Mouse (Mus musculus) lung, postnatal 0 days (tissue): ENCODE measurements around the gene Nid2. TPM values are rescaled to one million over a fixed set of nuclear protein-coding genes. Genes with fewer than 3 reads are reported as not detected.

ENCODE experiments used
- ATAC-seq: fragments of 200-750 bp; cut with Nextera tagmentation; 2 replicates; pipeline ENCODE4 v1.8.0; 2017; ENCODE audit warnings: moderate library complexity
- DNase-seq: peaks from one replicate; pipeline ENCODE4 v3.0.0-alpha.2; 2016; ENCODE audit warnings: low spot score
- H3K27ac ChIP-seq: fragments of 300-500 bp; sonication (generic); 2 replicates; pipeline ENCODE4 v1.5.1; 2014; ENCODE audit warnings: antibody characterized with exemption, mild to moderate bottlenecking, low read length, mixed read lengths
- H3K27me3 ChIP-seq: fragments of 300-500 bp; sonication (generic); replicated peaks from 2 replicates; pipeline ENCODE4 v1.6.1; 2014; ENCODE audit warnings: low read length, mixed read lengths; ENCODE audit not compliant: insufficient read depth
- H3K36me3 ChIP-seq: fragments of 300-500 bp; sonication (generic); 2 replicates; pipeline ENCODE4 v1.6.1; 2014; ENCODE audit warnings: low read length, mixed read lengths; ENCODE audit not compliant: insufficient read depth
- H3K4me1 ChIP-seq: fragments of 300-500 bp; sonication (generic); 2 replicates; pipeline ENCODE4 v1.6.1; 2014; ENCODE audit warnings: antibody characterized with exemption, low read depth, low read length, mixed read lengths; ENCODE audit not compliant: insufficient read depth
- H3K4me2 ChIP-seq: fragments of 300-500 bp; sonication (generic); replicated peaks from 2 replicates; pipeline ENCODE4 v1.6.1; 2014; ENCODE audit warnings: low read depth, mild to moderate bottlenecking, low read length, moderate library complexity, mixed read lengths
- H3K4me3 ChIP-seq: fragments of 300-500 bp; sonication (generic); 2 replicates; pipeline ENCODE4 v1.5.1; 2014; ENCODE audit warnings: low read depth, low read length
- H3K9ac ChIP-seq: fragments of 300-500 bp; sonication (generic); replicated peaks from 2 replicates; pipeline ENCODE4 v1.6.1; 2014; ENCODE audit warnings: low read depth, mild to moderate bottlenecking
- H3K9me3 ChIP-seq: fragments of 300-500 bp; sonication (generic); 2 replicates; pipeline ENCODE4 v1.6.1; 2016; ENCODE audit warnings: low read length, mixed read lengths
- CTCF ChIP-seq: IDR thresholded peaks from 2 replicates; pipeline ENCODE4 v1.5.1; 2016; ENCODE audit warnings: antibody characterized with exemption, mild to moderate bottlenecking
- EP300 ChIP-seq: IDR thresholded peaks from 2 replicates; pipeline ENCODE4 v1.6.1; 2016; ENCODE audit warnings: antibody characterized with exemption, mild to moderate bottlenecking, control low read depth
- WGBS: fragments of 180-500 bp; shearing (Covaris S2); extraction: QIAGEN DNeasy Blood & Tissue Kit; methylation state at CpG from one replicate; pipeline ENCODE4 v1.1.7; 2014; 5-methylcytosine and 5-hydroxymethylcytosine counted together
- polyA plus RNA-seq: library from polyadenylated mRNA; unstranded; fragments of >200 nt; fragmentation: Nextera tagmentation; extraction: Ambion mirVana; gene quantifications from 2 replicates; pipeline ENCODE4 v1.2.1, GENCODE M21; 2015

The Nid2 gene
- polyA plus RNA-seq, 1 experiment from 2014 or later = 39.0 TPM

- H3K4me3 ChIP-seq = no peak overlapping the region
- 0 out of 2 replicates have a peak, but pooled peaks cover 3% of the 10 kb centered on the region for H3K27me3 ChIP-seq
- no peaks in the 10 kb centered on the region for H3K4me1 ChIP-seq
- H3K4me2 ChIP-seq = no peak overlapping the region
- H3K36me3 ChIP-seq = no peaks in the 10 kb centered on the region
- DNase-seq = no peak
- no peak overlapping the region for H3K9ac ChIP-seq
- H3K9me3 ChIP-seq = no peaks in the 10 kb centered on the region
- ATAC-seq = no peak
- H3K27ac ChIP-seq = no peak overlapping the region
- WGBS = 77% methylated on average over 4 of the region's 4 CpGs
- no peak for TF ChIP-seq EP300
- TF ChIP-seq CTCF = no peak
Measured at GRCm38 (mm10) chr14:19775491-19775890, 24.4 kb downstream of the Nid2 start.

- TF ChIP-seq EP300 (no peak), CTCF (peak; percentile 14; the same call in 1 of the 2 replicates)
- Histone ChIP-seq H3K4me1 (no peaks in the 10 kb centered on the region), H3K27ac (no peak overlapping the region), H3K36me3 (no peaks in the 10 kb centered on the region), H3K27me3 (0 out of 2 replicates have a peak, but pooled peaks cover 3% of the 10 kb centered on the region), H3K4me3 (no peak overlapping the region), H3K9ac (no peak overlapping the region), H3K4me2 (no peak overlapping the region), H3K9me3 (no peaks in the 10 kb centered on the region)
- ATAC-seq (no peak), DNase-seq (no peak)
- WGBS = 96% methylated on average over 5 of the region's 5 CpGs
Measured at GRCm38 (mm10) chr14:19776179-19776578, 25.1 kb downstream of the Nid2 start.

GRCm38 (mm10) chr14:19776890-19777289, 25.8 kb downstream of the Nid2 start:
- ATAC-seq (no peak), DNase-seq (peak; percentile 47)
- Histone ChIP-seq H3K4me2 (no peak overlapping the region), H3K4me3 (no peak overlapping the region), H3K9ac (no peak overlapping the region), H3K4me1 (no peaks in the 10 kb centered on the region), H3K9me3 (no peaks in the 10 kb centered on the region), H3K27ac (no peak overlapping the region), H3K36me3 (no peaks in the 10 kb centered on the region), H3K27me3 (0 out of 2 replicates have a peak, but pooled peaks cover 3% of the 10 kb centered on the region)
- TF ChIP-seq CTCF (peak; percentile 85), EP300 (no peak)
- WGBS = 48% methylated on average over 6 of the region's 6 CpGs

GRCm38 (mm10) chr14:19777365-19777764, 26.3 kb downstream of the Nid2 start:
- DNase-seq (no peak), ATAC-seq (no peak)
- no peak overlapping the region for H3K4me2 ChIP-seq
- no peaks in the 10 kb centered on the region for H3K4me1 ChIP-seq
- no peaks in the 10 kb centered on the region for H3K9me3 ChIP-seq
- H3K27ac ChIP-seq = no peak overlapping the region
- H3K36me3 ChIP-seq = no peaks in the 10 kb centered on the region
- H3K27me3 ChIP-seq = 0 out of 2 replicates have a peak, but pooled peaks cover under 1% of the 10 kb centered on the region
- no peak overlapping the region for H3K4me3 ChIP-seq
- no peak overlapping the region for H3K9ac ChIP-seq
- 87% methylated on average over 6 of the region's 6 CpGs for WGBS
- no peak for TF ChIP-seq EP300
- no peak for TF ChIP-seq CTCF

- no peak for DNase-seq
- Histone ChIP-seq H3K9ac (no peak overlapping the region), H3K36me3 (no peaks in the 10 kb centered on the region), H3K9me3 (no peaks in the 10 kb centered on the region), H3K4me3 (no peak overlapping the region), H3K4me1 (no peaks in the 10 kb centered on the region), H3K27ac (no peak overlapping the region), H3K4me2 (no peak overlapping the region), H3K27me3 (no peaks in the 10 kb centered on the region)
- ATAC-seq = no peak
- TF ChIP-seq CTCF = no peak
- TF ChIP-seq EP300 = no peak
- WGBS = 83% methylated on average over 13 of the region's 13 CpGs
Measured at GRCm38 (mm10) chr14:19777945-19778344, 26.9 kb downstream of the Nid2 start.

- 65% methylated on average over 9 of the region's 9 CpGs for WGBS
Measured at GRCm38 (mm10) chr14:19785797-19786588, 34.9 kb downstream of the Nid2 start.

More at GRCm38 (mm10) chr14:19785797-19786588, 34.9 kb downstream of the Nid2 start:
- no peak overlapping the region for H3K4me2 ChIP-seq
- H3K9me3 ChIP-seq = no peaks in the 10 kb centered on the region
- ATAC-seq = peak; percentile 64
- H3K36me3 ChIP-seq = no peaks in the 10 kb centered on the region
- no peak overlapping the region for H3K4me3 ChIP-seq
- H3K9ac ChIP-seq = no peak overlapping the region
- DNase-seq = peak; percentile 54
- H3K27ac ChIP-seq = no peak overlapping the region
- H3K4me1 ChIP-seq = no peaks in the 10 kb centered on the region
- TF ChIP-seq CTCF = no peak
- no peak for TF ChIP-seq EP300
- H3K27me3 ChIP-seq = no peaks in the 10 kb centered on the region
